Mouse (Mus musculus): ENCODE data around the gene Dop1b. TPM values are rescaled to one million over a fixed set of nuclear protein-coding genes. Genes with fewer than 3 reads are reported as not detected.
"Not testable (repeated sequence)": the region's sequence is repeated elsewhere in the genome, so short reads cannot be mapped to it uniquely, and the experiment has no call there.

Gene Dop1b
- polyA plus RNA-seq, 1 experiment from 2014 or later = 41.0 TPM

DNA sequence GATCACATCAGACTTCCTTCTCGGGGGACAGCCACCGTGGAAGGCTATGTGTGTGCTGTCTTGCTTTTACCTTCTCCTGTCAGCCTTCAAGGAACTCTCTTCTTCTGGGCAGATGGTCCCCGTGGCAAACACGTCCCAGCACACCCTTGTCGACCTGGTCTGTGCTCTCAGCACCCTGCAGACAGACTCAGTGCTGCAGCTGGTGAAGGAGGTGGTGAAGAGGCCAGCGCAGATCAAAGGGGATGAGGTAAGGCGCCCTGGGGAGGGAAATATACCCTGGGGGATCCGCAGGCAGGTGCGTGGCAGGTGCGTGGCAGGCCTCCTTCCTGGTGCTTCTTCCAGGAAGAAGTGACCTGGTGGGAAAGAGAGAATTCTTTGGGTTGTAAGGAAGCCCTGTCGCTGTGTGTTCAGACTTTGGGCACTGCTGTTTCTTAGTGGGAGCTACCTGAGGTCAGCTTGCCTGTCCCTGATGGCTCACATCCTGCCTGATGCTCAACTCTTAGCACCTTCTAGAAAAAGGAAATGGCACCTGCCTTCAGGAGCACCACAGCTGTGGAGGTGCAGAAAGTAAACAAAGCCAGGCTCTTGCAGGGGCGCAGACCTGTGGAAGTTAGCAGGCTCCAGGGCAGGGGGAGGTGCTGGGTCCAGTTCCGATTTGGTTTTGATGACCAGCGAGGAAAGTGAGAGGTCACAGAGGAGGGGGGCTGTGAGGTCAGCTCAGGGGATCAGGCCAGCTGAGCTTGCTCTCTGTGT lies 65.7 kb downstream of the Dop1b start:
- 72% methylated on average over 14 of the region's 14 CpGs for WGBS
- H3K27ac ChIP-seq (ENCODE audit: low read length) = no peak overlapping the region
- no peaks in the 10 kb centered on the region for H3K9me3 ChIP-seq (replicated peaks; ENCODE audit: control insufficient read depth, low read length, poor library complexity, severe bottlenecking)
- H3K4me3 ChIP-seq (ENCODE audit: low read depth, low read length) = no peak overlapping the region
- H3K27me3 ChIP-seq (ENCODE audit: control insufficient read depth, insufficient read depth, low read depth, low read length) = no peaks in the 10 kb centered on the region
- H3K4me1 ChIP-seq (ENCODE audit: control insufficient read depth, insufficient read depth, low read length) = no peaks in the 10 kb centered on the region
- peaks cover 40% of the 10 kb centered on the region for H3K36me3 ChIP-seq (ENCODE audit: control insufficient read depth, insufficient read depth, low read length)
- no peak overlapping the region for H3K4me2 ChIP-seq (ENCODE audit: low read length)
- H3K9ac ChIP-seq (ENCODE audit: low read depth, low read length) = no peak overlapping the region
- no peak for ATAC-seq

DNA sequence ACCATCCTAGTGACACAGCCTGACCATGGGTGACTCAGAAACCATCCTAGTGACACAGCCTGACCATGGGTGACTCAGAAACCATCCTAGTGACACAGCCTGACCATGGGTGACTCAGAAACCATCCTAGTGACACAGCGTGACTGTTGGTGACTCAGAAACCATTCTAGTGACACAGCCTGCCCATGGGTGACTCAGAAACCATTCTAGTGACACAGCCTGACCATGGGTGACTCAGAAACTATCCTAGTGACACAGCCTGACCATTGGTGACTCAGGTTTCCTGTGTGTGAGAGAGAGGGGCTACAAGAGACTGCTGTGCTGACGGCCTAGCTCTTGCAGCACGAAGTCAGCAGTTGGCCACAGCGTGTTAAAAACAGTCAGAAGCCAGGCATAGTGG lies 66.7 kb downstream of the Dop1b start:
- peaks cover 37% of the 10 kb centered on the region for H3K36me3 ChIP-seq (ENCODE audit: control insufficient read depth, insufficient read depth, low read length)
- H3K27ac ChIP-seq (ENCODE audit: low read length); H3K4me1 ChIP-seq (ENCODE audit: control insufficient read depth, insufficient read depth, low read length); ATAC-seq; H3K4me3 ChIP-seq (ENCODE audit: low read depth, low read length); H3K4me2 ChIP-seq (ENCODE audit: low read length); H3K9me3 ChIP-seq (replicated peaks; ENCODE audit: control insufficient read depth, low read length, poor library complexity, severe bottlenecking); H3K9ac ChIP-seq (ENCODE audit: low read depth, low read length); H3K27me3 ChIP-seq (ENCODE audit: control insufficient read depth, insufficient read depth, low read depth, low read length): not testable (repeated sequence)
- 87% methylated on average over 4 of the region's 4 CpGs for WGBS

DNA sequence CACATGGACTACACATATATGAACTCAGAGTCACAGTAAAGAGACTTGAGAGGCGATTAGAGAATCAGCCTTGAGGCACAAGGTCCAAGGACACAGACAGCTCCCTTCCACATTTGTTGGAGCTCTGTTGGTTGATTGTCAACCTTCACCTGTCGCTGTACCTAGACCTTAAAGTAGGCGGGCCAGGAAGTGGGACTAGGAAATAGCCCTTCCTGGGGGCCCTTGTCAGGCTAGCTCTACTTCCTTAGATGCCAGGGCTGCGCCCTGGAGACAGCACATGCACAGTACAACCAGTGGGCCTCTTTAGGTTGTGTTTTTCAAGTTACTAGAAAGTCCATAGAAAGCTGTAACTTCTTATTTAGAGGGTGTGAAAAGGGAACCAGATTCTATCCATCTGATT lies 67.8 kb downstream of the Dop1b start:
- whole genome bisulfite sequencing = 88% methylated on average over 4 of the region's 4 CpGs
- H3K36me3 ChIP-seq (ENCODE audit: control insufficient read depth, insufficient read depth, low read length) = peaks cover 44% of the 10 kb centered on the region

DNA sequence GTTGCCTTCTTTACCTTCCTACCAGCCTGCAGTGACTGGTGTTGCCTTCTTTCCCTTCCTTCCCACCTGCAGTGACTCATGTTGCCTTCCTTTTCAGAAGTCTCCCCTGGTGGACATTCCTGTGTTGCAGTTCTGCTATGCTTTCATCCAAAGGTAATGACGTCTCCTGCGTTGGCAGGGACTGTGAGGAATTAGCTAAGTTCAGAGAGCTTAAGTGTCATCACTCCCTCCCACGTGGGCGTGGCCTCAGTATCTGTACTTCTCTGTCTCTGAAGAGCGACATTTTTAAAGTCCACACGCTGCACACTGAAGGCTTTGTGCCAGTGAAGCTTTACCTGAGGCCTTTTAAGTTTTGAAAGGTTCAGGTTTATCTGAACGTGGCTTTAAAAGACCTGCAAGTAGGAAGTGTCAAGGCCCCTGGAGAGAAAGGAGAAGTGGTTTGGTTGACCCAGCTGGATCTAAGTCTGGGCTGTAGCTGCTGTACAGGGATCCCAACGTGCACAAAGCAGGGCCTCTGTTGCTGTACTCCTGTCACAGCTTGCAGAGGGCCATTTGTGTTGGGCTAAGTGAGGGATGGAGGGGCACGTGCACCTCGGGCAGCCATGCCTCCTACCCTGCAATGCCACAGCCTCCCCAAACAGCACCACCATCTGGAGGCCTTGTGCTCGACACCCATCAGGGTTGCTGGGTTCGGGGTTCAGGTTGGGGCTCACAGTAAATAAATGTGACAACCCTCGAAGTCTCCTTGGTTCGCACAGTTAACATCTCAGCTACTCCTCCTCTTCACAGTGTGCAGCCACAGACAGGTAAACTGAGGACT lies 69.2 kb downstream of the Dop1b start:
- Histone ChIP-seq H3K4me1 (ENCODE audit: control insufficient read depth, insufficient read depth, low read length) (peaks cover 2% of the 10 kb centered on the region; the same call in 1 of the 2 replicates), H3K4me3 (ENCODE audit: low read depth, low read length) (no peak overlapping the region), H3K36me3 (ENCODE audit: control insufficient read depth, insufficient read depth, low read length) (peaks cover 40% of the 10 kb centered on the region), H3K9me3 (replicated peaks; ENCODE audit: control insufficient read depth, low read length, poor library complexity, severe bottlenecking) (no peaks in the 10 kb centered on the region), H3K27me3 (ENCODE audit: control insufficient read depth, insufficient read depth, low read depth, low read length) (no peaks in the 10 kb centered on the region), H3K4me2 (ENCODE audit: low read length) (no peak overlapping the region), H3K27ac (ENCODE audit: low read length) (no peak overlapping the region), H3K9ac (ENCODE audit: low read depth, low read length) (no peak overlapping the region)
- ATAC-seq = no peak
- WGBS = 67% methylated on average over 14 of the region's 14 CpGs

More for the DNA sequence above, 67.8 kb downstream of the Dop1b start:
- Histone ChIP-seq H3K27me3 (ENCODE audit: control insufficient read depth, insufficient read depth, low read depth, low read length) (no peaks in the 10 kb centered on the region), H3K4me2 (ENCODE audit: low read length) (no peak overlapping the region), H3K9ac (ENCODE audit: low read depth, low read length) (no peak overlapping the region), H3K9me3 (replicated peaks; ENCODE audit: control insufficient read depth, low read length, poor library complexity, severe bottlenecking) (no peaks in the 10 kb centered on the region), H3K4me1 (ENCODE audit: control insufficient read depth, insufficient read depth, low read length) (no peaks in the 10 kb centered on the region), H3K27ac (ENCODE audit: low read length) (no peak overlapping the region), H3K4me3 (ENCODE audit: low read depth, low read length) (no peak overlapping the region)
- no peak for ATAC-seq

DNA sequence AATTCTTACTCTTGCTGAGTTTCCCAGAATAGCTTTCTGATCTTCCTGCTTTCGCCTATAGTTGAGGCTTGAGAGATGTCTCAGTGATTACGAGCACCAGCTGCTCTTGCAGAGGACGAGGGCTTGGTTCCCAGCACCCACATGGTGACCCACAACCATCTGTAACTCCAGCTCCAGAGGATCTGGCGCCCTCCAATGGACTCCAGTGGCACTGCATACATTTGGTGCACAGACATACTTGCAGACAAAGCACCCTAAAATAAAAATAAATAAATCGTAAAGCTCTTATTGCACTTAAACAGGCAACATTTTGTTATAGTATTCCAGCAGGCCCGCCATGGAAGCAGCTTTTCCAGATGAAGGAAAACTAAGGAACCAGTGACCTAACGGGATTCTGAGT lies 72.5 kb downstream of the Dop1b start:
- no peaks in the 10 kb centered on the region for H3K9me3 ChIP-seq (replicated peaks; ENCODE audit: control insufficient read depth, low read length, poor library complexity, severe bottlenecking)
- 95% methylated on average over 7 of the region's 7 CpGs for WGBS

DNA sequence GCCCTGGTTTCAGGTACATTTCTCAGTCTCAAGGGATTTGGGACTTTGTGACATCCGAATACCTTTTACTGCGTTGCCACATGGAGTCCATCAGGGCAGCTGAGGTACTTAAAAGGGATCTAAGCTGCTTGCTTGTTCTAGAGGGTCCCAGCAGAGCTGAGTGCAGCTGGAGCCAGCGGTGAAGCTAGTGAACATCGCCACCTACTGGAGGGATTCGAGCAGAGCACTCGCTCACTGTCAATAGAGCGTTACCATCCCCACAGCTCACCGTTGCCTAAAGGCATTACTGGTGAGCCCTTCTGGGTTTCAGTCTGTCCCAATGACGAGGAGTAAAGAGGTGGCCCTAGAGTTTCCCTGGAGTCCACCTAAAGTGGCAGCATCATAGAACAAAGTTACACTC lies 74.1 kb downstream of the Dop1b start:
- Histone ChIP-seq H3K4me3 (ENCODE audit: low read depth, low read length) (no peak overlapping the region), H3K9me3 (replicated peaks; ENCODE audit: control insufficient read depth, low read length, poor library complexity, severe bottlenecking) (no peaks in the 10 kb centered on the region), H3K9ac (ENCODE audit: low read depth, low read length) (no peak overlapping the region), H3K27ac (ENCODE audit: low read length) (no peak overlapping the region), H3K36me3 (ENCODE audit: control insufficient read depth, insufficient read depth, low read length) (peaks cover 23% of the 10 kb centered on the region), H3K27me3 (ENCODE audit: control insufficient read depth, insufficient read depth, low read depth, low read length) (no peaks in the 10 kb centered on the region), H3K4me1 (ENCODE audit: control insufficient read depth, insufficient read depth, low read length) (peaks cover 6% of the 10 kb centered on the region; the same call in 1 of the 2 replicates), H3K4me2 (ENCODE audit: low read length) (no peak overlapping the region)
- 3% methylated on average over 9 of the region's 9 CpGs for WGBS
- peak; percentile 83 for ATAC-seq

More for the DNA sequence above, 72.5 kb downstream of the Dop1b start:
- H3K36me3 ChIP-seq (ENCODE audit: control insufficient read depth, insufficient read depth, low read length) = peaks cover 31% of the 10 kb centered on the region
- no peak for ATAC-seq
- H3K27ac ChIP-seq (ENCODE audit: low read length) = no peak overlapping the region
- H3K27me3 ChIP-seq (ENCODE audit: control insufficient read depth, insufficient read depth, low read depth, low read length) = no peaks in the 10 kb centered on the region
- peaks cover 2% of the 10 kb centered on the region; the same call in 1 of the 2 replicates for H3K4me1 ChIP-seq (ENCODE audit: control insufficient read depth, insufficient read depth, low read length)
- no peak overlapping the region for H3K4me3 ChIP-seq (ENCODE audit: low read depth, low read length)
- H3K4me2 ChIP-seq (ENCODE audit: low read length) = no peak overlapping the region
- H3K9ac ChIP-seq (ENCODE audit: low read depth, low read length) = no peak overlapping the region

DNA sequence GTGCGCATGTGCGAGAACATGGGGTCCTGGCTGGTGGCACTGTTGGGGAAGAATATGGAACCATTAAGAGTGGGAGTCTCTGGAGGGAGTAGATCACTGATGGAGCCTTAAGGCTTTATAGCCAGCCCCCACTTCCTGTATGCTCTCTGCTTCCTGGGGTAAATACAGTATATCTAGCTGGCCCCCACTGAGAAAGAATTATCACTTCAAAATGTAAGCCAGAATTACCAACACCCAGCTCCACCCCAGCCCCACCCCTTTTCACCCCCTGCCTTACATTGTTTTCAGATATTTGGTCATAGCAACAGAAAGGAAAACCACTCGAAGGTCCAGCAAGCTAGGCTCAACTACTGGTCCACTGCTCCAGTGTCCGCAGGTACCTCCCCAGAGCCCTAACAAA lies 76.7 kb downstream of the Dop1b start:
- 87% methylated on average over 4 of the region's 4 CpGs for WGBS
- no peak for ATAC-seq

DNA sequence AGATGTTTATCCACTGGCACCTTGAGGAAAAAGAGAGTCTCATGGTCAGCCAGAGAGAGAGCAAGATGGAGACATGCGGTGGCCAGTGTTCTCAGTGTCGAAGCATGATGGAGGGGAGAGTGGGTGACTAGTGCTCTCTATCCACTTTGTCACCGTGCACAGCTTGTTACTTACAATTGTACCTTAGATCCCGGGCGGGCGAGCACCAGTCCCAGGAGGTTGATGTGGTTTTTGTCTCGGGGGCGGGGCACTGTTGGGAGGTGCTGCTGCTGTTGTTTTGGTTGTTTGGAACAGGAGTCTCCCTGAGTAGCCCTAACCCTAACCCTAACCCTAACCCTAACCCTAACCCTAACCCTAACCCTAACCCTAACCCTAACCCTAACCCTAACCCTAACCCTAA lies 77.2 kb downstream of the Dop1b start:
- H3K4me1 ChIP-seq (ENCODE audit: control insufficient read depth, insufficient read depth, low read length) = peaks cover 6% of the 10 kb centered on the region; the same call in 1 of the 2 replicates
- 96% methylated on average over 8 of the region's 8 CpGs for WGBS
- no peak for ATAC-seq
- no peaks in the 10 kb centered on the region for H3K27me3 ChIP-seq (ENCODE audit: control insufficient read depth, insufficient read depth, low read depth, low read length)
- H3K4me3 ChIP-seq (ENCODE audit: low read depth, low read length) = no peak overlapping the region
- no peak overlapping the region for H3K4me2 ChIP-seq (ENCODE audit: low read length)
- peaks cover 9% of the 10 kb centered on the region for H3K36me3 ChIP-seq (ENCODE audit: control insufficient read depth, insufficient read depth, low read length)
- no peak overlapping the region for H3K9ac ChIP-seq (ENCODE audit: low read depth, low read length)
- H3K9me3 ChIP-seq (replicated peaks; ENCODE audit: control insufficient read depth, low read length, poor library complexity, severe bottlenecking) = no peaks in the 10 kb centered on the region
- H3K27ac ChIP-seq (ENCODE audit: low read length) = no peak overlapping the region

More for the DNA sequence above, 76.7 kb downstream of the Dop1b start:
- H3K27me3 ChIP-seq (ENCODE audit: control insufficient read depth, insufficient read depth, low read depth, low read length) = no peaks in the 10 kb centered on the region
- no peak overlapping the region for H3K4me3 ChIP-seq (ENCODE audit: low read depth, low read length)
- H3K27ac ChIP-seq (ENCODE audit: low read length) = no peak overlapping the region
- H3K4me2 ChIP-seq (ENCODE audit: low read length) = no peak overlapping the region
- H3K36me3 ChIP-seq (ENCODE audit: control insufficient read depth, insufficient read depth, low read length) = peaks cover 12% of the 10 kb centered on the region
- H3K9me3 ChIP-seq (replicated peaks; ENCODE audit: control insufficient read depth, low read length, poor library complexity, severe bottlenecking) = no peaks in the 10 kb centered on the region
- no peak overlapping the region for H3K9ac ChIP-seq (ENCODE audit: low read depth, low read length)
- peaks cover 6% of the 10 kb centered on the region; the same call in 1 of the 2 replicates for H3K4me1 ChIP-seq (ENCODE audit: control insufficient read depth, insufficient read depth, low read length)
